Mouse (Mus musculus) right cerebral cortex, adult 18-20 months (tissue): ENCODE results near the gene Uqcc3.
"Not testable (repeated sequence)": the region's sequence is repeated elsewhere in the genome, so short reads cannot be mapped to it uniquely, and the experiment has no call there.

Experiments used
- DNase-seq: peaks from one replicate; pipeline ENCODE4 v3.0.0; 2022; ENCODE audit warnings: mixed read lengths

Uqcc3 gene

GRCm38 (mm10) chr19:8880311-8881033 lies at the start of gene Uqcc3:
Gene Uqcc3 (minus strand): TSS chr19:8880923.
- peak; percentile 92 for DNase-seq

GRCm38 (mm10) chr19:8930117-8930516 lies 49.4 kb upstream of the Uqcc3 start:
- no peak for DNase-seq

- no peak for DNase-seq
Observed at GRCm38 (mm10) chr19:8929224-8930088, 48.7 kb upstream of the Uqcc3 start, which contains the start of the genes Rom1 and Eml3. Gene Rom1 (minus strand): TSS chr19:8929356. Gene Eml3 (plus strand): TSS chr19:8929552.

- DNase-seq = no peak
Observed at GRCm38 (mm10) chr19:8928689-8929223, 48.0 kb upstream of the Uqcc3 start.

GRCm38 (mm10) chr19:8927891-8928525 lies 47.3 kb upstream of the Uqcc3 start:
- no peak for DNase-seq

GRCm38 (mm10) chr19:8926766-8927165 lies 46.0 kb upstream of the Uqcc3 start:
- DNase-seq = peak; percentile 25

GRCm38 (mm10) chr19:8921741-8922140 lies 41.0 kb upstream of the Uqcc3 start:
- DNase-seq = no peak

GRCm38 (mm10) chr19:8920836-8921291 lies 40.1 kb upstream of the Uqcc3 start:
- DNase-seq = no peak

GRCm38 (mm10) chr19:8920073-8920736 lies 39.5 kb upstream of the Uqcc3 start, which contains the start of gene B3gat3:
Gene B3gat3 (plus strand): TSS chr19:8920374.
- peak; percentile 96 for DNase-seq

- DNase-seq = no peak
Observed at GRCm38 (mm10) chr19:8919684-8920072, 39.0 kb upstream of the Uqcc3 start.

GRCm38 (mm10) chr19:8919000-8919399 lies 38.3 kb upstream of the Uqcc3 start:
- DNase-seq = no peak

- DNase-seq = peak; percentile 57
Observed at GRCm38 (mm10) chr19:8914212-8914611, 33.5 kb upstream of the Uqcc3 start.

GRCm38 (mm10) chr19:8911810-8912209 lies 31.1 kb upstream of the Uqcc3 start:
- DNase-seq = peak; percentile 60

GRCm38 (mm10) chr19:8908531-8908930 lies 27.8 kb upstream of the Uqcc3 start:
- no peak for DNase-seq

GRCm38 (mm10) chr19:8903412-8903811 lies 22.7 kb upstream of the Uqcc3 start:
- no peak for DNase-seq

GRCm38 (mm10) chr19:8899079-8899478 lies 18.4 kb upstream of the Uqcc3 start:
- no peak for DNase-seq

GRCm38 (mm10) chr19:8898576-8898975 lies 17.9 kb upstream of the Uqcc3 start:
- no peak for DNase-seq

GRCm38 (mm10) chr19:8897865-8898495 lies 17.3 kb upstream of the Uqcc3 start, which contains the start of gene Ganab:
Gene Ganab (plus strand): TSS chr19:8898071.
- peak; percentile 98 for DNase-seq

- peak; percentile 30 for DNase-seq
Observed at GRCm38 (mm10) chr19:8897211-8897864, 16.6 kb upstream of the Uqcc3 start.

GRCm38 (mm10) chr19:8896231-8896630 lies 15.5 kb upstream of the Uqcc3 start:
- DNase-seq = not testable (repeated sequence)

- DNase-seq = no peak
Observed at GRCm38 (mm10) chr19:8895397-8895960, 14.8 kb upstream of the Uqcc3 start.
